Mouse (Mus musculus): ENCODE measurements around the gene Psmc3ip.

Psmc3ip gene

DNA sequence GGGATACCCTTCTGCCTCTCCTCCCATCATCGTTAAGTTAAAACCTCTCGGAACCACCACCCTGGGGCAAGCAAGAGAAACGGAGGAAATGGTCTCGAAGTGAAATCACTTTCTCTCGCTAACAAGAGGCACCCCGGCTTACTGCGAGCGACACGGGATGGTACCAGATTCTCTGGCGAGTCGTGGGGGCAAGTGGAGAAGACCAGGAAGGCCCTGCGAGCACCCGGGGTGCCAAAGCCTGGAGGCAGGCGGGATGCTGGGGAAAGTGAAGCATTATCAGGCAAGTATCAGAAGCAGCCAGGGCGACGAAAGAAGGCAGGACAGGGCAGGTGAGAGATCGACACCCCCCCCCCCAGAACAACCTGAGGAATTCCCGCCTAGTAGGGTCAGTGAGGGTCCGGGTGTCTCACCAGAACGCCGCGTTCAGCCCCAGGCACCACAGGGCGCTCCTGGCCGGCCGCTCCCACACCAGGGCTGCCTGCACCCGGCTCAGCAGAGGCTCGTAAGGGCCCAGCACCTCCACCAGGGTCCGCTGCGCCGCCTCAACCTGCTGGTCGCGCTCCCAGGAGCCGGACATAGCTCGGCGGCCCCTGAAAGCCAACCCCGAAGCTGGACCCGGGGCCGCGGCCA is 24.0 kb upstream of the Psmc3ip start:
- DNase-seq (ENCODE audit: low spot score), result peak; percentile 25

DNA sequence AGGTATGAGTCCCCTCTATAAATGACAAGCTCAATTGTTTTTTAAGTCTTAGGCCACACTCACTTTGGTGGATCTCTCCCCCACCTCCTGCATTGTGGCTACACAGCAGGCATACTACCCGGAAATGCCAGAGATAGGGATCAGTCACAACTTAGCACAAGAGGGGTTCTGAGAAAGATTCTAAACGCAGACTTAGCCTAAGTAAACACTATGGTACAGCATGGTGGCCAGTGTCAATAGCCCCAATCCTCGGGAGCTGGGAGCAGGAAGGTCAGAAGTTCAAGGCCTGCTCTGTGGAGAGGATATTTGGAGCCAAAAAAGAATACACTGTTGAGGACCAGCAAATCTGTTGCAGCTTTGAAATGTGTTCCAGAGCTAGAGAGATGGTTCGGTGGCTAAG is 22.9 kb upstream of the Psmc3ip start:
- DNase-seq (ENCODE audit: low spot score), result no peak

DNA sequence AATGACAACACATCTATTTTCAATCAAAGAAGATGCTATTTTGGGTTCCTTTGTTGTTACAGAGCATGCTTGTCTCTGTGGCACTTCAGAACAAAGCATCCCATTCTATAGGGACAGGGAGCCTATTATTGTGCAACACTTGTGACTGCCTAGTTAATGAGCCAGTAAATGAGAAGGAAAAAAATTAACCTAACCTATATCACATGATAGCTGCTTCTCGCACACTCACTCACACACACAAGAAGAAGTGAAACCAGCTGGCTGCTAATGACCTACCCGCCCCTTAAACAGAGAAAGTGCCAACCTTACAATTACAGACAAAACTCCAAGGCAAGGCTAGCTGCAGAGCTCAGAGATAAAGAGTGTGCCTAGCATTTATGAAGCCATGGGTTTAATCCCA is 20.3 kb upstream of the Psmc3ip start:
- DNase-seq (ENCODE audit: low spot score), result no peak

DNA sequence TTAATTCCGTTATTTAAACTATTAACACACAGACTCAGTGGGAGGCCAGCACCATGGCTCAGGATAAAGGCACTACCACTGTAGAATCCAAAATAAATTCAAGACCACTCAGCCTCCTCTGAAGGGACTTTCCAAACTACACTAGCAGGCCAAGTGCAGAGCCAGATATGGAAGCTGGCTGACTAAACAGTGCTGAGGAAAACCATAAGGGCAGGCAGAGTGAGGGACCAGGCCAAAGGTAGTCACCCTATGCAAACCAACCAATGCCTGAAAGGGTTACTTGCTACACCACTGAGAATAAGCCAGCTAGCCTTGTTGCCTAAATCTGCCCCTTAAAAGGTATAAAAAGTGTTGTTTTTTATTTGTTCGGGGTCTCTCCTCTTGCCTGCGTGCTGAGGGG is 16.9 kb upstream of the Psmc3ip start:
- no peak for DNase-seq (ENCODE audit: low spot score)

GRCm38 (mm10) chr11:101111178-101111577 is 15.9 kb upstream of the Psmc3ip start:
- no peak for DNase-seq (ENCODE audit: low spot score)

- no peak for DNase-seq (ENCODE audit: low spot score)
Observed at GRCm38 (mm10) chr11:101110708-101111107, 15.5 kb upstream of the Psmc3ip start.

DNA sequence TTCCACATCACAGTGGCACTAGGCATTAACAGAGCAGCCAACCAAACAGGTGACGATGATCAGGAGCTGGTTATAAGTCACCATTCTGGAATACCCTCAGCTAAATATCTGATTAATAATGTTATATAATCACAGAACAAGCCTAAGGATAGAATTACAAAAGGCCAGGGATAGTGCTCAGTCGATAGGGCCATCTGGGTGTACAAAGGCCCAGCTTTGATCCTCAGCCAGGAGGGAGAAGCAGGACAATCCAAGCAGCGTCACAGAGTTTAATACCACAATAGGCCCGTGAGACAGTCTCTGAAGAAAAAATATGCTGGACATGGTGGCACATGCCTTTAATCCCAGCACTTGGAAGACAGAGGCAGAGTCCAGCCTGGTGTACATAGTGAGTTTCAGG is 14.1 kb upstream of the Psmc3ip start:
- no peak for DNase-seq (ENCODE audit: low spot score)

DNA sequence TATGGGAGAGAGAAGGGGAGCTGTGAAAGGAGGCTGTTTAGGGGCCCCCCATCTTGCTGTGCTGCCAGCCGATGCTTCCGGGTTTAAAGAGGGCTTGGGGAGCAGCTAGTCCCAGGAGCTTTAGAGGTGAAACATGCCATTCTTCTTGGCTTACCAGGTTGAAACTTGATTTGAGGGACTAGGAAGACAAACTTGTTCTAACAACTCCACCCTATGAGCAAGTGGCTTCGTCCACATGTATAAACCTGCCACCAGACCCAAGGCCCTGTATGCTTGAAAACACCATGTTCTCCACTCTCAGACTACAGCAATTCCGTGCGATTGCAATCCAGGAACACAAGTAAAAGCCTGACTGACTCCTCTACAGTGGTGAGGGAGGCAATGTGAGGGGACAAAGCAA is 7.8 kb upstream of the Psmc3ip start:
- DNase-seq (ENCODE audit: low spot score), result no peak

DNA sequence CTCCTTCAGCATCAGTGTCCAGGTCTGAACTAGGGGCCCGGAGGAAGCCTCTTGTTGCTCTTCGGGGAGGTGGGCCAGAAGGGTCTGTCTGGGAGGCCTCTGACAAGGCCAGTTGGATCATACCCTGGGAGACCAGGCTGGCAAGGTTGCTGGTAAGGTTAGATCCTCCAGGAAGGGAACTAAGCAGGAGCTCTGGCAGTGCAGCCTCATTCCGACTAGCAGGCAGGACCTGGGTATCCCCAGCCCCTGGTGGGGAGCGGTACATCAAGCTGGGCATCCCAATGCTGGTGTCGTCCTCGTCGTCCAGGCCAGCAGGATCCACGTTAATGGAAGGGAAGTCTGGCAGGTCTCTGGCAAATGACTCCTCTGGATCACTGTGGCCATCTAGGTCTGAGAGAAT is 3.0 kb upstream of the Psmc3ip start:
- no peak for DNase-seq (ENCODE audit: low spot score)

DNA sequence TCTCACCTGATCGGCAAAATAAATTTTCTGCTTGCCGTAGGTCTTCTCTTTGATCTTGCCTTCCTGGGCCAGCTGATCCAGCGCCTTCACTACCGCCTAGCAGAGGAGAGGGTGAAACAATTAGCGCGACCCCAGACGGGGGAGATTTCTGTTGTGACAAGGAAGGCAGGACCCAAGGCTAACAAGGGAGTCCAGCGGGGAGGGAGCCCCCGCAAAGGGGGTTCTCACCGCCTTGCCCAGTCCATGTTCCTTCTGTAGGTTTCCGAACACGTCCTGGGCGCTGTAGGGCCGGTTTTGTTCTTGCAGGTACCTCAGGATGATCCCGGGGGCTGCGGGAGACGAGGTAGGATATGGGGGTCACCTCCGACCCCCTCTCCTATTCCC is 314 bp downstream of the Psmc3ip start:
- peak; percentile 20 for DNase-seq (ENCODE audit: low spot score)

DNA sequence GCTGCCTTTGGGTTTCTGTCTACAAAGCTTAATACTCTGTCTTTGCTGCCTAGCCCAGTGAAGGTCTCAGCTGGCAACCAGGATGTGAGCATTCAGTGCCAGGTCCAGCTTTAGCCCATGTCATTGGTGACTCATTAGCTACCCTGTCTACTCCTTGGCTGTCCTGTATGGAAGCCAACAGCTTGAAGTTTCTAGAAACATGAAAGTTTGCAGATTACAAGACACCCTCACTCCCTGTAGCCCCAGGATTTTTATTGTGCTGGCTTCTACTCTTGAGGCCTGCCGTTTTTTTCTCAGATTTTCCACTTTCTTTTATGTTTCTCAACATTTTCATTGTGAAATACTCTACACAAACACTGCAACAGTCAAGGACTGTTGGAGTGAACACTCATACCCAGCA is 5.3 kb downstream of the Psmc3ip start:
- no peak for DNase-seq (ENCODE audit: low spot score)

- DNase-seq (ENCODE audit: low spot score), result no peak
Observed at GRCm38 (mm10) chr11:101087682-101088055, 7.6 kb downstream of the Psmc3ip start.

DNA sequence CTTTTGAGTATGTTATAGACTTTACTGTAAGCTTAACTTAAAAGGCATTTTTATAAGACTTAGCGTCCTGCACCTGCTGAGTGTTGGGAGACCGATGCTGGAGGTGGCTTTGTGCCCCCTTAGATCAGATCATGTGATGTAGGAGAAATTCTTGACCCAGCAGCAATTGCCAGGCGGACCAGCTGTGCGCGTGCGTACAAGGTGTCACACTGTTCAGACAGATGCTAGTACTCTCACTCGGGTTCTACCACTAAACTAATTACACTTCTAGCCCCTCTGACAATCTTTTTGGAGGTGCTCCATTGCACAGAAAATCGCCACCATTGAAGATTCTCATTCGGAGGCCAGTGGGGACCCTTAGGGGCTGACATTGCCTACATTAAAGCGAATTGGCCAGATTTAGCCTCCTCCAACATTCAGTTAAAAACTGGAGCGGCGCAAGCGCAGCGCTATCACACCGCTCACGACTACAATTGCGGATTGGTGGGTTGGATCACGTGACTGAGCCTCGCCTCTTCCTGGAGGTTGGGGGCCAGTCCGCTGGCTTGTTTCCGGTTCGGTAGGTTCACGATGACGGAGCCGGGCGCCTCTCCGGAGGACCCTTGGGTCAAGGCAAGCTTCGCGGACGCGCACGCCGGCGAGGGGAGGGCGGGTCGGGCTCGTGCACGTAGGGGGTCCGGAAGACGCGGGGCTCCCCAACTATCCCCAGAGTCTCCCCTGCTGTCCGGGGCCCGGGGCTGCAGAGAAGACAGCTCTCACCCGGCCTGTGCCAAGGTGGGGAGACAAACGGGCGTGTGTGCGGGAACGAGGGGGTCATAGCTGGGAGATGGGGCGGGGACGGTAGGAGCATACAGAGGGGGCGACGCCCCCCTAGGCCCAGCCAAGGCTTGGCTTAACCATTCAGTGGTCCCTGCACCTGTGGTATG is 8.2 kb downstream of the Psmc3ip start, which contains the start of gene Mlx:
Mlx (plus strand) TSS at position 522 of the 926 bp plus-strand sequence.
- peak; percentile 87 for DNase-seq (ENCODE audit: low spot score)

DNA sequence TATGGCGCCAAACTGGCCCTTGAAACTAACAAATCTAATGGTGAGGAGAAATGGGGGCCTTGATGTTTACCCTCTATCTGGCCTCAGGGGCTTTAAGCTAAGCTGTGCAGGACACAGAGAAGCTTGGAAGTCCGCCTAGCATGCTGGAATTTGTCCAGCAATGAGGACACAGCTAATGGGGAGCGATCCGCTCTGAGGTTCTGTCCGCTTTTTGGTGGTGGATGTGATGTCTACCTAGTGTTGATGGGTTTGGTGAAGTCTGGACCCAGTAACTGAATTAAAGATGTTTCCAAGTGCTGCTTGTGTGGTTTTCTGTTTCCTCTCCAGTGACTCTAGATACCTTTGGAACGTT is 8.9 kb downstream of the Psmc3ip start:
- DNase-seq (ENCODE audit: low spot score), result no peak

DNA sequence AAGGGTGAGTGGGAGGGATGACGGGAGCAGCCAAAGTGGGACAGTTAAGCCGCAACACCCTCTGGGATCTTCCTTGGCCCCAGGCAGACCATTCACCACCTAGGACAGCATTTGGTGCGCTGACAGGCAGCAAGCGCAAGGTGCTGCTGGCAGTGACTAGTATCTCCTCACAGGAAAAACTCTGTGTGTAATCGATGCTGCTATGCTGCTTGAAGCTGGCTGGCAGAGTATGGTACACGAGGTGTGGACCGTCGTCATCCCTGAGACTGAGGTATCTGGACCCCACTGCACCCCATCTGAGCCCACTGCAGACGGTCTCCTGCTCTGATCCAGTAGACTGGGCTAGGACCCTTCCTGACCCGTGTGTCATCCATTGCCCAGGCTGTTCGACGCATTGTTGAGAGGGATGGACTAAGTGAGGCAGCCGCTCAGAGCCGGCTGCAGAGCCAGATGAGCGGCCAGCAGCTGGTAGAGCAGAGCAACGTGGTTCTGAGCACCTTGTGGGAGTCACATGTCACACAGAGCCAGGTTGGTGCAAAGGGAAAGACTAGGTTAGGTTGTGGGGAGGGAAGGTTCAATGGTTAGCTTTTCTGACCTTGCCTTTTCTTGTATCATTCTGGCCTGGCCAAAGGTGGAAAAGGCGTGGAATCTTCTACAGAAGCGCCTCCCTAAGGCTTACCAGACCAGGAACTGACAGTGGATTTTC is 9.5 kb downstream of the Psmc3ip start:
- no peak for DNase-seq (ENCODE audit: low spot score)

DNA sequence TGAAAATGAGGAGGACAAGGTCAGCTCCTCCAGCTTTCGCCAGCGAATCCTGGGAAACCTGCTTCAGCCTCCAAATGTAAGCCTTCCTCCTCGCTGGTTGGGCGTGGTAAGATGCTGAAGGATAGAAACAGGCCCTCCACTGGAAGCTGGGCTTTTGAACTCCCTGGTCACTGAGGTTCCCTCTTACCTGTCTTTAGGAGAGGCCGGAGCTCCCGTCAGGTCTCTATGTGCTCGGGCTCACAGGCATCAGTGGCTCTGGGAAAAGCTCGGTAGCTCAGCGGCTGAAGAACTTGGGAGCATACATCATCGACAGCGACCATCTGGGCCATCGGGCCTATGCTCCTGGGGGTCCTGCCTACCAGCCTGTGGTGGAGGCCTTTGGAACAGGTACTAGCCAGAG is 10.4 kb downstream of the Psmc3ip start:
- DNase-seq (ENCODE audit: low spot score), result no peak

DNA sequence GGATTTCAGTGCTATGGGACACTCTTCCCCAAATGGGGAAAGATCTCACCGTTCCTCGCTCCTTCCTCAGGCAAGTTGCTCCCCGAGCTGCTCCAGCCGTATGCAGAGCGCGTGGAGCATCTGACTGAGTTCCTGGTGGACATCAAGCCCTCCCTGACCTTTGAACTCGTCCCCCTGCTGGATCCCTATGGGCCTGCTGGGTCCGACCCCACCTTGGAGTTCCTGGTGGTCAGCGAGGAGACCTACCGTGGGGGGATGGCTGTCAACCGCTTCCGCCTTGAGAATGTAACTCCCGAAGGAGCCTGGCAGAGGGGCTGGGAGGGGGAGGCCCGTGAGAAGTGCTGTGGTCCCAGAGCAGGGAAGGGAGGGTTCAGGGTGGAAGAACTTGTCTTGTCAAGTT is 11.0 kb downstream of the Psmc3ip start:
- no peak for DNase-seq (ENCODE audit: low spot score)

GRCm38 (mm10) chr11:101083083-101083697 is 12.0 kb downstream of the Psmc3ip start:
- no peak for DNase-seq (ENCODE audit: low spot score)

DNA sequence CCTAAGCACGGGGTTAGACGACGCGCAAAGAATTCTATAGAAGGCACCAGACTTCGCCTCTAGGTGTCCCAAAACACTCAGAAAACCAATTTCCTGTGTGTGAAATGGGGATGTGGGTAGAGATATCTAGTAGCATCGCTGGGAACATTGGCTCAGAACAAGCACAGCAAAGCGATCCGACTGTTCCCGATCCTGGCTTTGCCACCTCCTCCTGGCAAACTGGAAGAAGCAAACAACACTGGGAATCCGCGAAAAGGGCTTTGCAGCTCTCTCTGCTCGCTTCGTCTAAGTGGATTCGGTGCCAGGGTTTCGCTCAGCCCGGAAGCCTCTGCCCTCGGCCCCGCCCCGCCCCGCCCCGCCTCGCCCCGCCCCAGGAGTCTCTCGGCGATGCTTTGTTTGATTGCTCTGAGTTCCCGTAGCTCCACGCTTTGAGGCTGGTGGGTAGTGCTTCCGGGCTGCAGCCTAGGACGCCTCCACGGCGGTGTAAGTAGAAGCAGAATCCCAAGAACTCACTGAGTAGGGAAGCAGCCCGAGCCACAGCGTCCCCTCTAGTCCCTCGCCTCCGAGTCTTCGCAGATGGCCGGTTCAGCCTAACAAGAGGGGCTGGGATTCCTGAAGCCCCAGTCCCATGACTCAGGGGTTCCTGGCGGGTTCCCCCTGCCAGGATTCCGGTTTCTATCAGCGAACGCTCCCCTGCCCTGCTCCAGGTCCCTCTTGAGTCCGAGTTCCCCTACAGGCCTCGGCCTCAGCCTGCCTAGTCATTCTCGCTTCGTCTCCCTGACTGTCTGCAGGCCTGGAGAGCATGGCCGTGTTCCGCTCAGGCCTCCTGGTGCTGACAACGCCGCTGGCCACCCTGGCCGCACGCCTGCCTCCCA is 12.8 kb downstream of the Psmc3ip start, which contains the start of gene Coasy:
Coasy (plus strand) TSS at position 358 of the 875 bp plus-strand sequence.
- DNase-seq (ENCODE audit: low spot score), result peak; percentile 83

DNA sequence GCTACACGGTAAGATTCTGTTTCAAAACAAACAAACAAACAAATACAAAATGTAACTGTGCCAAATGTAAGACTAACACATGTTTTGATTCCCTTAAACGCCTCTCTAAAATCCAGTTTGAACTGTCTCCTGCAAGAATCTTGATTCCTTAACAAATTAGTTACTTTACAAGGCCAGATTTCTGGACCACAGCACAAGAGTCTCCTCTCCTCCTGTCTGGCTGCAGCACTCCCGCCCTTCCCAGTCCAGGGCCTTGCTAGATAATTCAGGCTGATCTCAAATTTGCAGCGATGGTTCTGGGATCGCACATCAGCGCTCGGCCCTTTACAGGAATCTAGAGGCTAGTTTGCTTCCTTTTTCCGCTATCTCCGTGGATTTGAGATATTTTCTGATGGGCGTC is 13.6 kb downstream of the Psmc3ip start:
- no peak for DNase-seq (ENCODE audit: low spot score)

DNA sequence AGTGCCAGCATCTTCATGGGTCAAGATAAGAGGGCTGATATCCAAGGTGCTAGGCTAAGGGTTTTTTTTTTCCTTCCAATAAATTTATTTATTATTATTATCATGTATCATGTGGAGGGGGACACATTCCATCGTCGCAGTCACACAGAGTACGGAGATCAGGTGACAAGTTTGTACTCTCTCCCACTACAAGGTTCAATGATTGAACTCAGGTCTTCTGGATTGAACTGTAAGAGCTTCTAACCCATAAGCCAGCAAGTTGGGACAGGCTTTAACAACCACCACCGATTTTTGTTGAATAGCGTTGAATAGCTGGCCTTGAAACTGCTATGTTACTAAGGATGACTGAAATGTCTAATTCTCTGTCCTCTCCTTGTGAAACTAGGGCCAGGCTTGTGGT is 14.8 kb downstream of the Psmc3ip start:
- DNase-seq (ENCODE audit: low spot score), result no peak
